Mouse (Mus musculus) stomach, embryonic 16.5 days (tissue): ENCODE measurements around the gene Vapb. TPM values are rescaled to one million over a fixed set of nuclear protein-coding genes. Genes with fewer than 3 reads are reported as not detected.

Source experiments
- ATAC-seq: fragments of 200-750 bp; cut with Nextera tagmentation; 2 replicates; pipeline ENCODE4 v1.8.0; 2017; ENCODE audit warnings: moderate number of reproducible peaks, moderate TSS enrichment; ENCODE audit not compliant: insufficient read depth, low FRiP score
- H3K27ac ChIP-seq: fragments of 300-500 bp; sonication (generic); 2 replicates; pipeline ENCODE4 v1.5.1; 2014; ENCODE audit warnings: low read length
- H3K27me3 ChIP-seq: fragments of 300-500 bp; sonication (generic); 2 replicates; pipeline ENCODE4 v1.6.1; 2014; ENCODE audit warnings: low read length, control low read depth, mixed read lengths; ENCODE audit not compliant: control insufficient read depth, insufficient read depth
- H3K36me3 ChIP-seq: fragments of 300-500 bp; sonication (generic); 2 replicates; pipeline ENCODE4 v1.6.1; 2014; ENCODE audit warnings: low read length; ENCODE audit not compliant: control insufficient read depth, insufficient read depth
- H3K4me1 ChIP-seq: fragments of 300-500 bp; sonication (generic); 2 replicates; pipeline ENCODE4 v1.6.1; 2014; ENCODE audit warnings: low read length, control low read depth, mixed read lengths; ENCODE audit not compliant: control insufficient read depth, insufficient read depth
- H3K4me2 ChIP-seq: fragments of 300-500 bp; sonication (generic); 2 replicates; pipeline ENCODE4 v1.6.1; 2014; ENCODE audit warnings: low read depth, low read length, mixed read lengths
- H3K4me3 ChIP-seq: fragments of 300-500 bp; sonication (generic); replicated peaks from 2 replicates; pipeline ENCODE4 v1.5.1; 2014; ENCODE audit warnings: mild to moderate bottlenecking, low read length
- H3K9ac ChIP-seq: fragments of 300-500 bp; sonication (generic); 2 replicates; pipeline ENCODE4 v1.6.1; 2014; ENCODE audit warnings: low read length
- H3K9me3 ChIP-seq: fragments of 300-500 bp; sonication (generic); replicated peaks from 2 replicates; pipeline ENCODE4 v1.6.1; 2016; ENCODE audit warnings: low read length, control low read depth; ENCODE audit not compliant: control insufficient read depth
- WGBS: fragments of 180-500 bp; shearing (Covaris S2); extraction: QIAGEN DNeasy Blood & Tissue Kit; methylation state at CpG from one replicate; pipeline ENCODE4 v1.1.7; 2014; 5-methylcytosine and 5-hydroxymethylcytosine counted together
- polyA plus RNA-seq: library from polyadenylated mRNA; unstranded; fragments of >200 nt; fragmentation: Nextera tagmentation; extraction: Ambion mirVana; gene quantifications from 2 replicates; pipeline ENCODE4 v1.2.1, GENCODE M21; 2015

Gene Vapb
- polyA plus RNA-seq, 1 experiment from 2014 or later, result 20.7 TPM

GRCm38 (mm10) chr2:173794531-173795510 lies 57.5 kb downstream of the Vapb start:
- no peaks in the 10 kb centered on the region for H3K9me3 ChIP-seq
- H3K27me3 ChIP-seq, result no peaks in the 10 kb centered on the region
- peaks cover 15% of the 10 kb centered on the region for H3K4me1 ChIP-seq
- WGBS, result 60% methylated on average over 21 of the region's 21 CpGs
- no peaks in the 10 kb centered on the region for H3K36me3 ChIP-seq
- H3K27ac ChIP-seq, result peak overlapping the region; percentile 37; the same call in 1 of the 2 replicates
- no peak overlapping the region for H3K4me3 ChIP-seq
- no peak overlapping the region for H3K9ac ChIP-seq
- no peak overlapping the region for H3K4me2 ChIP-seq
- no peak for ATAC-seq

GRCm38 (mm10) chr2:173795801-173796673 lies 58.7 kb downstream of the Vapb start:
- H3K9ac ChIP-seq, result no peak overlapping the region
- 70% methylated on average over 15 of the region's 15 CpGs for WGBS
- no peaks in the 10 kb centered on the region for H3K36me3 ChIP-seq
- H3K27ac ChIP-seq, result no peak overlapping the region
- no peak for ATAC-seq
- H3K4me2 ChIP-seq, result no peak overlapping the region
- H3K9me3 ChIP-seq, result no peaks in the 10 kb centered on the region
- no peaks in the 10 kb centered on the region for H3K27me3 ChIP-seq
- no peak overlapping the region for H3K4me3 ChIP-seq
- H3K4me1 ChIP-seq, result peaks cover 6% of the 10 kb centered on the region; the same call in 1 of the 2 replicates

GRCm38 (mm10) chr2:173796674-173796963 lies 59.3 kb downstream of the Vapb start:
- Histone ChIP-seq H3K4me1 (peaks cover 6% of the 10 kb centered on the region; the same call in 1 of the 2 replicates), H3K4me3 (no peak overlapping the region), H3K9me3 (no peaks in the 10 kb centered on the region), H3K9ac (no peak overlapping the region), H3K27ac (no peak overlapping the region), H3K27me3 (no peaks in the 10 kb centered on the region), H3K4me2 (no peak overlapping the region), H3K36me3 (no peaks in the 10 kb centered on the region)
- ATAC-seq, result no peak
- 65% methylated on average over 4 of the region's 4 CpGs for WGBS

- H3K27me3 ChIP-seq, result no peaks in the 10 kb centered on the region
- no peaks in the 10 kb centered on the region for H3K9me3 ChIP-seq
- H3K4me2 ChIP-seq, result no peak overlapping the region
- 91% methylated on average over 1 of the region's 1 CpGs for WGBS
- H3K4me1 ChIP-seq, result peaks cover 6% of the 10 kb centered on the region; the same call in 1 of the 2 replicates
- no peak for ATAC-seq
- no peak overlapping the region for H3K4me3 ChIP-seq
- no peak overlapping the region for H3K9ac ChIP-seq
- no peak overlapping the region for H3K27ac ChIP-seq
- no peaks in the 10 kb centered on the region for H3K36me3 ChIP-seq
Measured at GRCm38 (mm10) chr2:173799513-173799912, 62.2 kb downstream of the Vapb start.

GRCm38 (mm10) chr2:173800566-173800965 lies 63.3 kb downstream of the Vapb start:
- Histone ChIP-seq H3K9me3 (no peaks in the 10 kb centered on the region), H3K4me2 (no peak overlapping the region), H3K4me1 (no peaks in the 10 kb centered on the region), H3K36me3 (no peaks in the 10 kb centered on the region), H3K27me3 (no peaks in the 10 kb centered on the region), H3K27ac (no peak overlapping the region), H3K9ac (no peak overlapping the region), H3K4me3 (no peak overlapping the region)
- ATAC-seq, result no peak
- WGBS, result 91% methylated on average over 9 of the region's 9 CpGs

GRCm38 (mm10) chr2:173801405-173801876 lies 64.1 kb downstream of the Vapb start:
- Histone ChIP-seq H3K27me3 (no peaks in the 10 kb centered on the region), H3K9ac (no peak overlapping the region), H3K9me3 (no peaks in the 10 kb centered on the region), H3K4me3 (no peak overlapping the region), H3K4me1 (no peaks in the 10 kb centered on the region), H3K4me2 (no peak overlapping the region), H3K27ac (peak overlapping the region; percentile 57; the same call in 1 of the 2 replicates), H3K36me3 (no peaks in the 10 kb centered on the region)
- ATAC-seq, result peak; percentile 46; the same call in 1 of the 2 replicates
- WGBS, result 47% methylated on average over 11 of the region's 11 CpGs

GRCm38 (mm10) chr2:173802176-173802575 lies 64.9 kb downstream of the Vapb start:
- H3K36me3 ChIP-seq, result no peaks in the 10 kb centered on the region
- no peak overlapping the region for H3K9ac ChIP-seq
- no peak overlapping the region for H3K4me2 ChIP-seq
- no peak overlapping the region for H3K4me3 ChIP-seq
- no peak overlapping the region for H3K27ac ChIP-seq
- H3K4me1 ChIP-seq, result no peaks in the 10 kb centered on the region
- ATAC-seq, result no peak
- no peaks in the 10 kb centered on the region for H3K9me3 ChIP-seq
- H3K27me3 ChIP-seq, result no peaks in the 10 kb centered on the region
- 80% methylated on average over 4 of the region's 4 CpGs for WGBS

GRCm38 (mm10) chr2:173802956-173803355 lies 65.6 kb downstream of the Vapb start:
- Histone ChIP-seq H3K36me3 (no peaks in the 10 kb centered on the region), H3K9ac (no peak overlapping the region), H3K27me3 (no peaks in the 10 kb centered on the region), H3K4me3 (no peak overlapping the region), H3K9me3 (no peaks in the 10 kb centered on the region), H3K4me2 (no peak overlapping the region), H3K4me1 (no peaks in the 10 kb centered on the region), H3K27ac (no peak overlapping the region)
- ATAC-seq, result no peak
- 64% methylated on average over 3 of the region's 3 CpGs for WGBS

GRCm38 (mm10) chr2:173803827-173804226 lies 66.5 kb downstream of the Vapb start:
- WGBS, result 91% methylated on average over 11 of the region's 11 CpGs
- no peak overlapping the region for H3K27ac ChIP-seq
- H3K4me2 ChIP-seq, result no peak overlapping the region
- H3K27me3 ChIP-seq, result no peaks in the 10 kb centered on the region
- H3K4me3 ChIP-seq, result no peak overlapping the region
- H3K36me3 ChIP-seq, result no peaks in the 10 kb centered on the region
- H3K9me3 ChIP-seq, result no peaks in the 10 kb centered on the region
- H3K4me1 ChIP-seq, result no peaks in the 10 kb centered on the region
- H3K9ac ChIP-seq, result no peak overlapping the region
- no peak for ATAC-seq
